Mouse (Mus musculus): ENCODE measurements around the gene Lcn8. TPM values are rescaled to one million over a fixed set of nuclear protein-coding genes. Genes with fewer than 3 reads are reported as not detected.
A peak's percentile ranks its signal among the peaks of the same experiment; 100 is the strongest.

Gene Lcn8
- total RNA-seq, 2 experiments from 2014 or later, result not detected

DNA sequence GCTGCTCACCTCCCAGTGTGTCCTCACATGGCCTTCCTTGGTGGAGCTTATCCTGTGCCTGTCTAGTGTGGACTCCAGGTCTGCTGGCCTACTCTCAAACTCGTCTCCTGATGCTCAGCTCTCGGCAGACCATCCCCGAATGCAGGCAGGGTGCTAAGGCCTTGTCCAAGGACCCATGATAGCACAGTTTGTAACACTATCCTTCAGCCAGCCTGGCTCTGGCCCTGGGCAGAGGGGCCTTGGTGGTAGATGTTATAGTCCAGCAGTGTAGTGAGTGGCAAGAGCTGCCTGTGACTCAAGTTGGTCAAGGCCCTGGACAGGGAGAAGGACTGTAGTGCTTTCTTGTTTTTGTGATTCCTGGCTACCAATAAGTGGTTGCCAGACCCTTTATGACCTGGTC lies 19.3 kb upstream of the Lcn8 start:
- Histone ChIP-seq H3K27ac (no peak overlapping the region), H3K4me3 (no peak overlapping the region)
- TF ChIP-seq CTCF (IDR thresholded peaks at IDR 0.05), result no peak
- intact Hi-C loops (cut with DNase I), result no loop called here
- DNase-seq (ENCODE audit: extremely low spot score in 1 of 2, low spot score in 2 of 2), result no peak

DNA sequence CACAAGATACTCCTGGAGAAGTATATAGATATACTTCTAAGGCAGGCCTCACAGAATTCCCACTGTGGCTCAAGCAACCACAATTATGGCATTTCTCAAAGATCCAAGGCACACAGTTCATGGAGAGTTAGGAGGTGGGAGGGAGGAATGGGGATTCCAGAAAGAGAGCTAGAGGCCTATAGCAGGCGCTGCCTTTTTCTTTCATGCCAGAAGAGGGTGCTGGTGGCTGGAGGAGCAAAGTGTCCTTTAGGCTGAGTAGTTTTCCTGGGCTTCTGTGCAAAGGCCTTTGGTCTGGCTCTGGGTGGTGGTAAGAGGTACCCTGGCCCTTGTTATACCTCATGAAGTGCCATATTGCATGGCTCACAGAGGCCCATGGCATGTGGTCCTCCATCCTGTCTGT lies 18.9 kb upstream of the Lcn8 start:
- DNase-seq (ENCODE audit: extremely low spot score in 1 of 2, low spot score in 2 of 2), result no peak
- Histone ChIP-seq H3K4me3 (no peak overlapping the region), H3K27ac (no peak overlapping the region)
- intact Hi-C loops (cut with DNase I), result no loop called here
- peak; percentile 46 for TF ChIP-seq CTCF (IDR thresholded peaks at IDR 0.05)

DNA sequence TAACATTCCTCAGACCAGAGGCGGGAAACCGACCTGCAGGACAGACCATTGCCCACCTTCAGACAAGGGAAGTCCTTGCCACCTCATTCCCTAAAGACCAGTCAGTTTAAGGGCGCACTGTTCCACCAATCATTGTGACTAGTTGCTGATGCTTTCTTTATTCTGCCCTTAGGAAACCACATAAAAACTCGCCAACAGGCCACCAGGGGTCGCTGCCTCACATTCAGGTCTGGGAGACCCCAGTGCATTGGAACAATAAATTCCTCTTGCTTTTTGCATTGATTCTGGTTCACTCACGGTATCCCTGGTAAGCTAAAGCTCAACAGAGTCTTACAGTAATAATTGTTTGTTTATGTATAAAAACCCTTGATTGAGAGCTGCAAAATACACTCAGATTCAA lies 13.0 kb upstream of the Lcn8 start:
- intact Hi-C loops (cut with DNase I), result no loop called here
- TF ChIP-seq CTCF (IDR thresholded peaks at IDR 0.05), result peak; percentile 61
- peak in 1 of 2 experiments; percentile 25 for DNase-seq (ENCODE audit: extremely low spot score in 1 of 2, low spot score in 2 of 2)
- H3K4me3 ChIP-seq, result no peak overlapping the region
- H3K27ac ChIP-seq, result no peak overlapping the region

DNA sequence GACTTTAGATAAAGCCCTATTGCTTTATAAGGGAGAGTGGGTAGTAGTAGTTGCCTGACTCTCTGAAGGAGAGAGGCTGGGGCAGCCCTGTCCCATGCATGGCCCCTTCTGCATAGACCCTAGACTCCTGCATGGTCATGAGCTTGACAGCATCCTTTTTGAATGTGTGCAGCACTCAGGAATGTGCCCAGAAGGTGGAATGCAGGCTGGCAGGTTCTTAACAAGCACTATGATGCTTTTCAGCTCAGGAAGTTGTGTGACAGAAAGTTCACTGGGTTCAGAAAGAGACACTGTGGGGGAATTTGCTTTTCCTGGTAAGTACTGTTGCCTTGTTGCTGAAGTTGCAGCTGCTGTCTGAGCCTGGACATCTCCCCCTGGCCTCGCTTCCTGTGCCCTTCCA lies 1.6 kb downstream of the Lcn8 start:
- intact Hi-C loops (cut with DNase I), result no loop called here
- H3K27ac ChIP-seq, result no peak overlapping the region
- no peak for TF ChIP-seq CTCF (IDR thresholded peaks at IDR 0.05)
- no peak for DNase-seq (ENCODE audit: extremely low spot score in 1 of 2, low spot score in 2 of 2)
- no peak overlapping the region for H3K4me3 ChIP-seq

DNA sequence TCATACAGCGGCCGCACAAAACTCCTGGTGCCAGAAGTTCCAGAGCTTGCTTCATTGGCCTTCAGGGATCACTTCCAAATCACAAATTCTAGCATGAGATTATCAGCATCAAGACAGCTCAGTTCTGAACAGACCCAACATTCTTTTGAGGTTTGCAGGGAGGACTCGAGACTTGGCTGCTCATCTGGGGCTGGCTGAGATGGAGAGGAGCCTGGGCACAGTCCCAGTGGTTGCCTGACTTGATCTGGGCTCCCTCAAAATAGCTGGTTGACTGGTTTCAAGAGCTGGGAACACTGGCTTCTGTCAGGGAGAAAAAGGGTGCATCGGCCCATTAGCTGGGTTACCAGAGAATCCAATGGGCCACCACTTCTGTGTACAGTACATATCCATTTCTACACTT lies 3.8 kb downstream of the Lcn8 start:
- no peak for TF ChIP-seq CTCF (IDR thresholded peaks at IDR 0.05)
- no peak overlapping the region for H3K27ac ChIP-seq
- no peak overlapping the region for H3K4me3 ChIP-seq
- DNase-seq (ENCODE audit: extremely low spot score in 1 of 2, low spot score in 2 of 2), result no peak
- intact Hi-C loops (cut with DNase I), result no loop called here

DNA sequence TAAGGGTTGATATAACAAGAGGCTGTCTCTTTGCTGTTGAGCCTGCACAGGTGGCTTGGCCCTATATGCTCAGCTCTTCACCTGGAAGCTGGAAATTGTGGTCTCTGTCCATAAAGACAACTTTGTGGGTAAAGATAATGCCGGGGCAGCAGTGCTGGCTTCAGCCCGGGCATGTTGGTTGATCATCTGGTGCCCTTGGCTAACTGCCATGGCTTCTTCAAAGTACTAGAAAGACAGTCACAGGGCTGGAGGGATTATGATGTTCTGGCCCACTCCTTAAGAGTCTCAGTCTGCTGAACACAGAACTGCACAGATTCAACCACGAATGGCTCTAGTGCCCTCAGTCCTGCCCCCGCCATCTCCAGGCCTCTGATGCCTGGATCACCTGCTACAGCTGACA lies 4.3 kb downstream of the Lcn8 start:
- no peak for TF ChIP-seq CTCF (IDR thresholded peaks at IDR 0.05)
- Histone ChIP-seq H3K27ac (no peak overlapping the region), H3K4me3 (no peak overlapping the region)
- intact Hi-C loops (cut with DNase I), result no loop called here
- no peak for DNase-seq (ENCODE audit: extremely low spot score in 1 of 2, low spot score in 2 of 2)

DNA sequence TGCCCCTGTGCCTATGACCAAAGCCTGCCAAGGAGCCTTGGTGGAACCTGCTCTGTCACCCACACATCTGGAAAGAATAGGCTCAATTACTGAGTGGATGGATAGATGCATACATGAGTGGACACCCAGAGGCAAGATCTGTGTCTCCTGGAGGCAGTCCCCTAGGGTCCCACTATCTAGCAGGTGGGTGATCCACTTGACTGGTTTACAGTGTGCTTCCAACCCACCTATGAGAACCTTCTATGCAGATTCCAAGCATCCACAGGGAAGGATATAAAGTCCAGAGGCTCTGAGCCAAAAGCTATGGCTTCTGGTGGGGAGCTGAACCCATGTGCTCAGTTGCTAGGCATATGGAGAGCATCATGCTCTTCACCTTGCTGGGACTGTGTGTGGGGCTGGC lies 4.7 kb downstream of the Lcn8 start, which contains the start of gene Lcn5:
TSS of gene Lcn5 (plus strand) at position 301 of the 400 bp plus-strand sequence.
- H3K27ac ChIP-seq, result no peak within 1 kb of the TSS
- no peak for DNase-seq (ENCODE audit: extremely low spot score in 1 of 2, low spot score in 2 of 2)
- no peak for TF ChIP-seq CTCF (IDR thresholded peaks at IDR 0.05)
- no peak within 1 kb of the TSS for H3K4me3 ChIP-seq
- intact Hi-C loops (cut with DNase I), result no loop called here

DNA sequence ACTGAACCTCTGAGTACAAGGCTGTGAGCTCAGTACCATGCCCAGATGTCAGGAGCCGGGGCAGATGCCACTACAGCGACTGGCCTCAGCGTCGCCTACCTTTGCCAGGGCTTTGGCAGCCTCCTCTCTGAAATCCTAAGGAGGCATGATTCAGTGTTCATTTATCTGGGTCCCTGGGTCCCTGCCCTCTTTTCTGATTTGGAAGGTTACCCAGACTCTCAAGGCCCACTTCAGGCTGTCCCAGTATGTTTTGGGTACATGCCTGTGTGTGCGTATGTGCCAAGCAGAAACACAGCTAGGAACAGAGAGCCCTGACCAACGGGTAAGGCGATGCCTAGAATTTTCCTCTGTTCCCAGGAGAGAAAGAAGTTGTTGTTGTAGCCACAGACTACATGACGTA lies 7.4 kb downstream of the Lcn8 start:
- no peak for TF ChIP-seq CTCF (IDR thresholded peaks at IDR 0.05)
- Histone ChIP-seq H3K4me3 (no peak overlapping the region), H3K27ac (no peak overlapping the region)
- intact Hi-C loops (cut with DNase I), result no loop called here
- DNase-seq (ENCODE audit: extremely low spot score in 1 of 2, low spot score in 2 of 2), result no peak

DNA sequence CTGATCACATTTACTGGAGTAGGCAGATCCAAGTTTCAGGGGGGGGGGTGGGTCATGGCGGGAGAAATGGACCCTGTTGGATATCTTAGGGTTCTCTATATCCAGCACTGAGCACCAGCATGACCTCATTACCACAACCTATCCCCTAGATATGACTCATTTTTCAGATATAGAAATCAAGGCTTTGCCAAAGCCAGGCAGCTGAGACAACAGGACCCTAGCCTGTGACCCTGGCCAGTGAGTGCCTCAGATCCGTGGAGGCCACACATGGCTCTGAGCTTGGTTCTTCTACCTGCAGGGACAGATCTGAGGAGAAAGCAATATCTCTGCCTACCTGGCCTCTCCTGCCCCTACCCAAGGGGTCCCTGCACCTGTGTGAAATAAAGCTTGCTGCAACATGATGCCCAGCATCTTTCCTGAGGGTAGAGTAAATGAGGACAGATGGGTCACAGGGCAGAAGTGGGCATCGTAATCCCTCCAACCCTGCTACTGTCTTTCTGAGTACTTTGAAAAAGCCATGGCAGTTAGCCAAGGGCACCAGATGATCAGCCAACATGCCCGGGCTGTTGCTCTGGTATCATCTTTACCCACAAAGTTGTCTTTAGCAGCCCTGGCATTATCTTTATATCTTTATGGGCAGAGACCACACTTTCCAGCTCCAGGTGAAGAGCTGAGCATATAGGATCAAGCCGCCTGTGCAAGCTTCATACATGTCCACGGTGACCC lies 8.5 kb downstream of the Lcn8 start:
- no peak overlapping the region for H3K4me3 ChIP-seq
- no peak for DNase-seq (ENCODE audit: extremely low spot score in 1 of 2, low spot score in 2 of 2)
- intact Hi-C loops (cut with DNase I), result no loop called here
- no peak overlapping the region for H3K27ac ChIP-seq
- TF ChIP-seq CTCF (IDR thresholded peaks at IDR 0.05), result no peak

DNA sequence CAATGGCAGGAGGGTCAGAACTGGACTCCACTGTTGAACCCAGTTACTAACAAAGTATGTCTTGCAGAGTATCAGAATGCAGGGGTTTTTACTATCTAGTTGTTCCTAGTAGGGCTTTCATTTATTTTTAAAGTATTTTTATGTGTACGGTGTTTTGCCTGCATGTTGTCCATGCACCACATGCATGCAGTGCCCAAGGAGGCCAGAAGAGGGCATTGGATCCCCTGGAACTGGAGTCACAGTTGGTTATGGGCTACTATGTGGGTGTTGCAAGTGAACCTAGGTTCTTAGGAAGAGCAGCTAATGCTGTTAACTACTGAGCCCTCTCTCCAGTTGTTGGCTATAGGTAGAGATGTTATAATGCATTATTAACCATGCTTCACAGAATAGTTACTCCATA lies 10.6 kb downstream of the Lcn8 start:
- Histone ChIP-seq H3K4me3 (no peak overlapping the region), H3K27ac (no peak overlapping the region)
- peak; percentile 65 for TF ChIP-seq CTCF (IDR thresholded peaks at IDR 0.05)
- intact Hi-C loops (cut with DNase I), result no loop called here
- DNase-seq (ENCODE audit: extremely low spot score in 1 of 2, low spot score in 2 of 2), result peak; percentile 21 to 47

DNA sequence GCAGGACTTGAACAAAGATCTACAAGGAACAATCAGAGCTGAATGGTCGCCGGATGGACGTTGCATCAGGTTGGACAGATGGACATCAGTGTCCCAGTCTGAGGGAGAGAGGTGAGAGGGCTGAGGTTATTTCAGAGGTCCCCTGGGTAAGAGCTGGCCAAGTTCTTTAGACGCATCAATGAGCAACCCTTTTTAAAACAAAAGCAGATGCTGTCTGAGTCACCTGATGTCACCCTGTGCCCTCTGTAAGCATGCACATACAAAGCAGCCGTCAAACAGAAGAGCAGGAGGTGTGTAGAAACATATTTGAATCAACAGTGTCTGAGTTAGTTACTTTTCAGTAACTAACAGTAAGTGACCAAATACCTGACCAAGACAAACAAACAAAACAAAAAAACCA lies 11.2 kb downstream of the Lcn8 start:
- intact Hi-C loops (cut with DNase I), result no loop called here
- no peak overlapping the region for H3K4me3 ChIP-seq
- H3K27ac ChIP-seq, result no peak overlapping the region
- no peak for TF ChIP-seq CTCF (IDR thresholded peaks at IDR 0.05)
- DNase-seq (ENCODE audit: extremely low spot score in 1 of 2, low spot score in 2 of 2), result no peak

DNA sequence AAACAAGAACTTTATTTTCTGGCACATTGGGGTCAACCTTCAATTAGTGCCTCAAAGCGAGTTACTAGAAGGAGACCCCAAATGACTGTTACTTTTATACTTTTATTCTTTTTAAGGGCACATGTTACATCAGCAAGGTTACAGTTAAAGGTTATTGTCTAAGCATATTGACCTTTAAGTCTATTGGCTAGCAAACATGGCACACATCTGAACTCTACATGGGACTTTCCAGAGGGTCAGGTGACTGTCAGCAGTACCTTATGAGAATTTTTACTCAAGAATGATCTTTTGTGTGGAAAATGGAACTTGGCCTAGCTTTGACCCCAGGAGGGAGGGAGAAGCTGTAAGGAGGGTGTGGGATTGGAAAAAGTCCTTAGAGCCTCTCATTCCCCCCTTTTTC lies 13.6 kb downstream of the Lcn8 start:
- intact Hi-C loops (cut with DNase I), result no loop called here
- no peak overlapping the region for H3K4me3 ChIP-seq
- no peak overlapping the region for H3K27ac ChIP-seq
- TF ChIP-seq CTCF (IDR thresholded peaks at IDR 0.05), result no peak
- no peak for DNase-seq (ENCODE audit: extremely low spot score in 1 of 2, low spot score in 2 of 2)

DNA sequence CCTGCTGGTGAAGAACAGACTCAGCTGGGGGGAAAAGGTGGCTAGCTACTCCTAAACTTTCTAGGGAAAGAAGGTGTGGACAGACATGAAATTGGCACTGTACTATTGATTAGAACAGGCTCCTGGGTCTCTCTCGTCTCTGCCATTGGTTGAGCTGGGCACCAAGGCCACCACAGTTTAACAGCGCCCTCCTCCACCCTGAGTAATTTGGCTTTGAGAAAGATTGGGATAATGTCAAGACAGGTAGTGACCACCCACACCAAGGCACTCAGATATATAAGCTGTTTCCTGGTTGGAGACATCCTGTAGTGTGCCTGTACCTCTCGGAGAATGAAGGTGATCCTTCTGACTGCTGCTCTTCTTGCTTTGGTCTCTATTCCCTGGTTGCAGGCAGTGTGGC lies 23.6 kb downstream of the Lcn8 start, which contains the start of gene Lcn6:
TSS of gene Lcn6 (plus strand) at position 301 of the 400 bp plus-strand sequence.
- no peak for TF ChIP-seq CTCF (IDR thresholded peaks at IDR 0.05)
- Histone ChIP-seq H3K27ac (no peak within 1 kb of the TSS), H3K4me3 (no peak within 1 kb of the TSS)
- intact Hi-C loops (cut with DNase I), result no loop called here
- DNase-seq (ENCODE audit: extremely low spot score in 1 of 2, low spot score in 2 of 2), result no peak
